Mouse (Mus musculus) ovary, postnatal 10 days (tissue): ENCODE results near the gene Nck1.
A peak's percentile ranks its signal among the peaks of the same experiment; 100 is the strongest.

Experiments used
- DNase-seq: peaks from one replicate; pipeline ENCODE4 v3.0.0; 2022; ENCODE audit warnings: low spot score

The Nck1 gene

DNA sequence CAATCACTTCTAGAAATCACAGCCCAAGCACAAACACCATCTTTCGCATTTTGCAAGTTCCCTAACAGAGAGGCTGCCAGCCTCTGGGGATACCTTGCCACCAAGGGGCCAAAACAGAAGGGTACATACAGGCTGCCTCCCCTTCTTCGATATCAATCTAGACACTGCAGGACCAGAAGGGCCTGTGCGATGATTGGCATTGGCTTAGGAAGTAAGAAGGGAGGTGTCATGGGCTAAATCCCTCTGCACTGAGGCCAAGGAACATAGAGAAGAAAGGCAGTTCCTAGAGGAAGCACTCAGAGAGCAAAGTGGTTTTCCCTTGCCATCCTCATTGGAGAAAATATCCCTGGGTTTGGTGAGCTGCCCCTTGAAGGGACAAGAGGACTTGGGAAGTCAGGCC, 76.3 kb downstream of the Nck1 start:
- DNase-seq, result no peak

DNA sequence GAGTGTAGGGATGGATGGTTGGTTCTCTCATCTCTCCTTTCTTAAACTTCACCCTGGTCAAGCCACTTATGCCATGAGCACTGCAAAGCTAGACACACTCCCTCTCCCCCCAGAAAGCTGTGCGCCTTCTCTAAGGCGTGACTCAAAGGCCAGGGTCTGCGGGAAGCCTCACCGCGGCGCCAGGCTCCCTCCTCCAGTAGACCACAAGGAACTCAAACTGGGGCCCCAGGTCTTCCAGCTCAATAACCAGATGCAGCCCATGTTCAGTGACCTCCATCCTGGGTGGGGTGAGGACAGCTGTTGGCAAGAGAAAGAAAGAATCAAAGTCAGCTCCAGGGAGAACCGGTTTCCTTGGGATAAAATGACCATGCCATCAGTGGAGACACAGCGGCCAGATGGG, 77.8 kb downstream of the Nck1 start:
- no peak for DNase-seq

DNA sequence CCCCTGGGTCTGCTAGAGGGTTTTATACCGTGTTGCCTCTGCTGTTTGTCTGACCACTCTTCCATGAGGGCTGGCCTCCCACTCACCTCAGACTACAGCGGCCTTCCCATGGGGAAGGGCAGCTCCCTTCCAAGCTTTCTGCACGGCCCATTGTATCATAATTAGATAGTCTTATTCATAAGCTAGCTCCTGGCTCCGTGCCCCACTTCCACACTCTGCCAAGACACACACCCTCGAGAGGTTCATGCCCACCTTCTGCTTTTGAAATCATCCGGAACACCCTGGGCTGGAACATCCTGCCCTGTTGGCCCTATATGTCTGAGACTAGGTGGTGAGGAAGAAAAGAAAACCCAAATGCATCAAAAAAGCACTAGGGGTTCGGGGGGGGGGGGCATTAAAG, 78.3 kb downstream of the Nck1 start:
- DNase-seq, result no peak

- DNase-seq, result no peak
Observed at GRCm38 (mm10) chr9:100466743-100467142, 79.2 kb downstream of the Nck1 start.

- no peak for DNase-seq
Observed at GRCm38 (mm10) chr9:100465988-100466387, 79.9 kb downstream of the Nck1 start.

GRCm38 (mm10) chr9:100465380-100465779, 80.6 kb downstream of the Nck1 start:
- DNase-seq, result no peak

DNA sequence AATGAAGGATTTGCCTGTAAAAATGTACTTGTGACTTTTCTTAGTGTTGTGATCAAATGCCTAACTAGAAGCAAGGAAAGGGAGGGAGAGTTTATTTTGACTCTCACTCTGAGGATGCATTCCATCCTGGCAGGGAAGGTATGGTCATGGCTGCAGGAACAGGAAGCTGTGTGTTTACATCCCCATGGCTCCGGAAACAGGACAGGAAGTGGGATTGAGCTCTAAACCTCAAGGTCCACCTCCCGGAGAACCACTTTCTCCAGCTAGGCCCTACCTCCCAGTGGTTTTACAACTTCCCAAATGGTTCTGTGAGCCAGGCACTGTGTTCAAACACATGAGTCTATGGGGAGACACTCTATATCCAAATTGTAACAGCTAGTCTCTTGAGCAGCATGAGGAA, 82.2 kb downstream of the Nck1 start:
- no peak for DNase-seq

- no peak for DNase-seq
Observed at GRCm38 (mm10) chr9:100462098-100462497, 83.8 kb downstream of the Nck1 start.

DNA sequence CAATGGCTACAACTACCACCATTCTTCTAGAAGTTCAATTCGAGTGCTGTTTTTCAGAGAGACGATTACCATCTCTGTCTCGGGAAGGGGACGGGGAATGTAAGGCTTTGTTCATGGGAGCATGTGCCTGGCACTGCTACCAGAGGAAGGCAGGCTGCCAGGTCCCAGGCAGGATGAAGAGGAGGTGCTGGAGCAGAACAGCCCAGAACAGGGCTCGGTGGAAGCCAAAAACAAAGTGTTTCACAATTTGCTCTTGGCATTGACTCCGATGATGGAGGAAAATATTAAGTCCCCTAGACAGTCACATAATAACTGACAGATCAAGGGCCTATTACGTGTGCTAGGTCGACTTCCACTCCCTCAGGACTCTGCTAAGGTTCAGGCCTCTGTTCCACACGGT, 84.3 kb downstream of the Nck1 start:
- no peak for DNase-seq

GRCm38 (mm10) chr9:100460203-100460602, 85.7 kb downstream of the Nck1 start:
- no peak for DNase-seq

- no peak for DNase-seq
Observed at GRCm38 (mm10) chr9:100457971-100458681, 87.8 kb downstream of the Nck1 start.

- no peak for DNase-seq
Observed at GRCm38 (mm10) chr9:100454664-100454993, 91.3 kb downstream of the Nck1 start.

DNA sequence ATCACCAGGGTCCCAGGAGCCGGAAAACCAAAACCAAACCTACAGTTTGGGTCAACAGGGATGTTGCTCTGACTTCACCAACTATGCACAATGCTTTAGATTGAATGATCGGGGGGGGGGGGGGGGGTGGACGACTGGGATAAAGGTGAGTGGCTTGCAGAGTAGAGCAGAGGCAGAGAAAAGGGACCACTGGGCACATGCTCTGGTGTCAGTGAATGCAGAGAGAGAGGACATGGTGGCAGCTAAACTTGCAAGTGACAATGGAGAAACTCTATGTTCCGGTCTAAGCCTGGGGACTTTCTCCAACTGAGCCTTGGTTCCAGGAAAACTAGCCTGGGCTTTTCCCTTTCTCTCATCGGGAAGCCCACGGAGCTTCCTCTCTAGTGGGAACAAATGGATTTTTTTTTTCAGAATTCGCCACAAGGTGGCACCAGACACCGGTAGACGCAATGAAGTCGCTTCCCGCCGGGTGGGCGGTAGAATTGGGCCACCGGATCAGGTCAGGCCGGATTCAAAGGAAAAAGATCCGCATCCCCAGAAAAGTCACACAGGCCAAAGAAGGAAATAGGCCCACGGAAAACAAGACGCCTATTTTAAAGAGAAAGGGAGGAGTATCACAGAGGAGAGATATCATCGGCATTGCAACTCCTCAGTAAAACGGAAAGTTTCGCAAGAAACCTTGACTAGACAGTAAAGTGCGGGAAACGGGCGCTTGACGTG, 91.8 kb downstream of the Nck1 start:
- DNase-seq, result peak; percentile 49

- DNase-seq, result no peak
Observed at GRCm38 (mm10) chr9:100452432-100452831, 93.5 kb downstream of the Nck1 start.

DNA sequence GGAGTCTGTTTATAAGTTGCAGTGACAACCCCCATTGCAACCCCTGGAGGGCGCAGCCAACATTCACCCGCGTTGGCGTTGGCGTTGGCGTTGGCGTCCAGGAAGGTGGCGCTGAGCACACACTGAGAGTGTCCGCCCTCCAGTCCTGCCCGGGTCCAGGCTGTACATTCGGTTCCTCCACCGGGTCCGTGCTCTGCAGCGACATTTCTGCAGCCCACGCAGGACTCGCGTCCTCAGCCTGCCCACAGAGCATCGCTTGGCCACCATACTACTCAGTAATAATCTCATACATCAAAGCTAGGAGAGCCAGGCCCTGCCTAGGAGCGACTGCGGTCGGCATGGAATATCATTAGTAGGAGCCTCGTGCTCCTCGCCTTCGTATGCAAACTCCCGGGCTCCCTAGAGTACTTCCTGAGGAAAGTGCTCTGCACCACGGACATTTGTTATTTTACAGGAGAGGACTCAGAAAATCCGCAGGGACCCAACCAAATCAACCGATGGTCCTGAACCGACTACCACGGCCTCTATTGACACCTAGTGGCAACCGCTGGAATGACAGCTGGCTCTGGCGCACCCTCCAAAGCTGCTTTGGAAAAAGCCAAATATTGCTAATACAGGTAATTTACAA, 99.8 kb downstream of the Nck1 start:
- DNase-seq, result peak; percentile 59
